In the genomic region with DNA sequence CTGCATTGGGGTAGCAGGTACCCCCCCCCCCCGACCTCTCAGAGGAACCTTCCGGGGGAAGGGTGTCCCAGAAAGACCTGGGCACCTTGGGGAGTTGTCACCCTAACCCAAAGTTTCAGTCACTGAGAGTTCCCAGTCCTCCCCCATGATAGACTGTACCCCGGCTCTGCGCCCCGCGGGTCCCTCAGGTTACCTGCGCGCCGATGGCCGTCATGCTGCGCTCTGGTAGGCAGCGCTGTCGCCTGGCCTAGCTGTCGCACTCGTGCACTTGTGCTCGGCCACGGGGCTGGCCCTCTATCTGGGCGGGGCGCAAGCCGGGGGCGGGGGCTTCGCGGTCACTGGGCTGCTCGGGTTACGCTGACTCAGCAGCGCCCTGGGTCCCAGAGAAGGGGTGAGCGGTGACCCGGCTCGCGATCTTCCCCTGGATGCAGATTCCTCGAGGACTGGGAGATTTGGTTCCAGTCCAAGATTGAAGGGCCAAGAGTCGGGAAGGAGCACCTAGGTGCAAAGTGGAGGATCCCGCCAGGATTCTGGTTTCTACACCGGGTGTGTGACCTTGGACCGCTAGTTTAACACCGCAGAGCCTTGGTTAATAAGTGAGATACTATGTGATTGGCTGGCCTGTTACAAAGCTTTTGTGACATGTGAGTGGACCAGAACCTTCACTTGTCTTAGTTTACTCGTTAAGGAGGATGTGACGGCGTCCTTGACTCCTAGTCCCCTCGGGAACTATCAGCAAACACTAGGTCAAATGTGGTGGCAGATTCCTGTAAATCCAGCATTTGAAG, we compare ENCODE assay signal across 8 mouse cellular contexts. TPM values are rescaled to one million over a fixed set of nuclear protein-coding genes. Genes with fewer than 3 reads are reported as not detected.
DNase-seq lines count a peak whose midpoint lies in the region; ATAC-seq and TF ChIP-seq lines count a peak whose summit lies in the region.

A gene (minus strand): TSS at position 556 of the 788 bp plus-strand sequence.

- no peaks in the 10 kb centered on the region for H3K9me3 ChIP-seq in forebrain, postnatal 0 days (ENCODE audit: low read length)
- no peaks in the 10 kb centered on the region for H3K9me3 ChIP-seq in hindbrain, embryonic 10.5 days
- H3K9me3 ChIP-seq in limb, embryonic 12.5 days = no peaks in the 10 kb centered on the region
- H3K9me3 ChIP-seq in midbrain, embryonic 12.5 days = no peaks in the 10 kb centered on the region
- H3K9me3 ChIP-seq in stomach, embryonic 16.5 days (replicated peaks; ENCODE audit: control insufficient read depth, low read length) = no peaks in the 10 kb centered on the region

- WGBS in forebrain, postnatal 0 days = 5% methylated on average over 40 of the region's 40 CpGs
- WGBS in hindbrain, embryonic 10.5 days = under 1% methylated on average over 40 of the region's 40 CpGs
- 1% methylated on average over 40 of the region's 40 CpGs for WGBS in limb, embryonic 12.5 days
- WGBS in midbrain, embryonic 12.5 days = 1% methylated on average over 40 of the region's 40 CpGs
- WGBS in stomach, embryonic 16.5 days = 3% methylated on average over 40 of the region's 40 CpGs

- no peaks in the 10 kb centered on the region for H3K36me3 ChIP-seq in forebrain, postnatal 0 days (ENCODE audit: insufficient read depth)
- H3K36me3 ChIP-seq in hindbrain, embryonic 10.5 days = no peaks in the 10 kb centered on the region
- H3K36me3 ChIP-seq in limb, embryonic 12.5 days = no peaks in the 10 kb centered on the region
- H3K36me3 ChIP-seq in midbrain, embryonic 12.5 days = no peaks in the 10 kb centered on the region
- no peaks in the 10 kb centered on the region for H3K36me3 ChIP-seq in stomach, embryonic 16.5 days (ENCODE audit: control insufficient read depth, insufficient read depth, low read length)

- peak; percentile 37 for DNase-seq in right cerebral cortex, adult 18-20 months
- no peak for DNase-seq in right cerebral cortex, postnatal 36 days (ENCODE audit: low spot score in 2 of 2)
- no peak for DNase-seq in forebrain, postnatal 0 days
- peak; percentile 86 for DNase-seq in hindbrain, embryonic 10.5 days (ENCODE audit: low spot score)

- H3K27ac ChIP-seq in brown adipose tissue, adult 24 weeks (replicated peaks; ENCODE audit: low read depth, low read length) = peak within 1 kb of the TSS; percentile 85
- no peak within 1 kb of the TSS for H3K27ac ChIP-seq in forebrain, postnatal 0 days (ENCODE audit: low read depth, low read length)
- H3K27ac ChIP-seq in hindbrain, embryonic 10.5 days = peak within 1 kb of the TSS; percentile 63
- H3K27ac ChIP-seq in limb, embryonic 12.5 days = no peak within 1 kb of the TSS
- H3K27ac ChIP-seq in midbrain, embryonic 12.5 days (replicated peaks) = no peak within 1 kb of the TSS
- no peak within 1 kb of the TSS for H3K27ac ChIP-seq in stomach, embryonic 16.5 days (ENCODE audit: low read length)

- H3K4me2 ChIP-seq in forebrain, postnatal 0 days (ENCODE audit: low read depth) = peak within 1 kb of the TSS; percentile 59
- peak within 1 kb of the TSS; percentile 88 for H3K4me2 ChIP-seq in limb, embryonic 12.5 days
- peak within 1 kb of the TSS; percentile 74 for H3K4me2 ChIP-seq in midbrain, embryonic 12.5 days (replicated peaks)
- peak within 1 kb of the TSS; percentile 78 for H3K4me2 ChIP-seq in stomach, embryonic 16.5 days (ENCODE audit: low read depth, low read length)

- H3K4me3 ChIP-seq in brown adipose tissue, adult 24 weeks (ENCODE audit: insufficient read depth, low read depth, low read length) = peak within 1 kb of the TSS; percentile 69
- peak within 1 kb of the TSS; percentile 32 for H3K4me3 ChIP-seq in forebrain, postnatal 0 days (ENCODE audit: low read depth, low read length)
- peak within 1 kb of the TSS; percentile 52 for H3K4me3 ChIP-seq in hindbrain, embryonic 10.5 days
- peak within 1 kb of the TSS; percentile 42 for H3K4me3 ChIP-seq in limb, embryonic 12.5 days (replicated peaks)
- H3K4me3 ChIP-seq in midbrain, embryonic 12.5 days = peak within 1 kb of the TSS; percentile 41
- H3K4me3 ChIP-seq in stomach, embryonic 16.5 days (replicated peaks; ENCODE audit: low read length) = peak within 1 kb of the TSS; percentile 46

- peaks cover 13% of the 10 kb centered on the region for H3K27me3 ChIP-seq in forebrain, postnatal 0 days (ENCODE audit: insufficient read depth, low read length)
- H3K27me3 ChIP-seq in hindbrain, embryonic 10.5 days (ENCODE audit: insufficient read depth, poor library complexity, severe bottlenecking) = peaks cover 55% of the 10 kb centered on the region
- H3K27me3 ChIP-seq in limb, embryonic 12.5 days = peaks cover 45% of the 10 kb centered on the region
- H3K27me3 ChIP-seq in midbrain, embryonic 12.5 days = peaks cover 56% of the 10 kb centered on the region
- peaks cover 6% of the 10 kb centered on the region; the same call in 1 of the 2 replicates for H3K27me3 ChIP-seq in stomach, embryonic 16.5 days (ENCODE audit: control insufficient read depth, insufficient read depth, low read length)

- no peak for TF ChIP-seq CTCF in forebrain, postnatal 0 days (IDR thresholded peaks at IDR 0.05; ENCODE audit: low read depth)

- H3K4me1 ChIP-seq in brown adipose tissue, adult 24 weeks (ENCODE audit: control insufficient read depth, insufficient read depth, insufficient read length, low read length) = peaks cover 12% of the 10 kb centered on the region
- H3K4me1 ChIP-seq in forebrain, postnatal 0 days (ENCODE audit: insufficient read depth) = peaks cover 9% of the 10 kb centered on the region; the same call in 1 of the 2 replicates
- peaks cover 42% of the 10 kb centered on the region for H3K4me1 ChIP-seq in hindbrain, embryonic 10.5 days (replicated peaks)
- H3K4me1 ChIP-seq in limb, embryonic 12.5 days (replicated peaks) = peaks cover 28% of the 10 kb centered on the region
- peaks cover 24% of the 10 kb centered on the region for H3K4me1 ChIP-seq in midbrain, embryonic 12.5 days
- peaks cover 22% of the 10 kb centered on the region for H3K4me1 ChIP-seq in stomach, embryonic 16.5 days (ENCODE audit: control insufficient read depth, insufficient read depth, low read length)

- H3K9ac ChIP-seq in forebrain, postnatal 0 days = no peak within 1 kb of the TSS
- peak within 1 kb of the TSS; percentile 45 for H3K9ac ChIP-seq in limb, embryonic 12.5 days (replicated peaks)
- peak within 1 kb of the TSS; percentile 37; the same call in 1 of the 2 replicates for H3K9ac ChIP-seq in midbrain, embryonic 12.5 days (replicated peaks)
- peak within 1 kb of the TSS; percentile 61 for H3K9ac ChIP-seq in stomach, embryonic 16.5 days (ENCODE audit: low read length)

- peak; percentile 60 for ATAC-seq in forebrain, postnatal 0 days
- ATAC-seq in limb, embryonic 12.5 days (ENCODE audit: insufficient number of reproducible peaks, insufficient read depth, low FRiP score, low TSS enrichment, low read depth) = peak; percentile 71
- peak; percentile 78 for ATAC-seq in midbrain, embryonic 12.5 days (ENCODE audit: low FRiP score, low read depth)
- ATAC-seq in stomach, embryonic 16.5 days (ENCODE audit: insufficient read depth, low FRiP score) = peak; percentile 82

RNA-seq across cellular contexts. Expression of the gene that starts here (rescaled TPM):
- 53.3 and 66.7 TPM in 2 replicates for polyA plus RNA-seq in brown adipose tissue, adult 24 weeks (2012; ENCODE audit: insufficient read depth, insufficient read length, missing spikeins)
- 3.3 and 6.0 TPM in 2 replicates for total RNA-seq in forebrain, postnatal 0 days (2014; rRNA removed)
- 6.8 and 9.7 TPM in 2 replicates for polyA plus RNA-seq in forebrain, postnatal 0 days (2015; fragmentation: Nextera tagmentation; extraction: Ambion mirVana)
- 10.0 and 10.4 TPM in 2 replicates for polyA plus RNA-seq in hindbrain, embryonic 10.5 days (2016; fragmentation: Nextera tagmentation; extraction: Ambion mirVana)
- 2.6 and 3.9 TPM in 2 replicates for polyA plus RNA-seq in limb, embryonic 12.5 days (2016; fragmentation: Nextera tagmentation; extraction: Ambion mirVana)
- 7.6 and 8.9 TPM in 2 replicates for polyA plus RNA-seq in midbrain, embryonic 12.5 days (2016; fragmentation: Nextera tagmentation; extraction: Ambion mirVana)
- polyA plus RNA-seq in stomach, embryonic 16.5 days (2015; fragmentation: Nextera tagmentation; extraction: Ambion mirVana) = 19.4 and 24.8 TPM in 2 replicates

Comparison
In these comparisons a context has a peak if more than half of its experiments do, and no peak if none do; other contexts are left out.
1. DNase-seq: peak in right cerebral cortex, adult 18-20 months (single experiment) and hindbrain, embryonic 10.5 days (single experiment); none in right cerebral cortex, postnatal 36 days (0 of 2) and forebrain, postnatal 0 days (single experiment).
2. H3K27ac ChIP-seq: peak in brown adipose tissue, adult 24 weeks (single experiment) and hindbrain, embryonic 10.5 days (single experiment); none in forebrain, postnatal 0 days (single experiment), limb, embryonic 12.5 days (single experiment), midbrain, embryonic 12.5 days (single experiment) and stomach, embryonic 16.5 days (single experiment).
3. Peak in every context shown above with its lines, with median percentiles within 50 percentile points of each other: H3K4me3 ChIP-seq, ATAC-seq and H3K4me2 ChIP-seq.